Mouse (Mus musculus) liver, embryonic 15.5 days (tissue): ENCODE data around the gene Gamt. TPM values are rescaled to one million over a fixed set of nuclear protein-coding genes. Genes with fewer than 3 reads are reported as not detected.
"Not testable (repeated sequence)": the region's sequence is repeated elsewhere in the genome, so short reads cannot be mapped to it uniquely, and the experiment has no call there.

Experiments
- ATAC-seq: fragments of 200-750 bp; cut with Nextera tagmentation; 2 replicates; pipeline ENCODE4 v1.8.0; 2017; ENCODE audit warnings: moderate number of reproducible peaks, mild to moderate bottlenecking, moderate library complexity; ENCODE audit not compliant: insufficient read depth
- H3K27ac ChIP-seq: fragments of 300-500 bp; sonication (generic); replicated peaks from 2 replicates; pipeline ENCODE4 v1.5.1; 2015; ENCODE audit warnings: mild to moderate bottlenecking, inconsistent platforms
- H3K27me3 ChIP-seq: fragments of 300-500 bp; sonication (generic); 2 replicates; pipeline ENCODE4 v1.6.1; 2015; ENCODE audit warnings: mild to moderate bottlenecking, inconsistent platforms
- H3K36me3 ChIP-seq: fragments of 300-500 bp; sonication (generic); replicated peaks from 2 replicates; pipeline ENCODE4 v1.6.1; 2015; ENCODE audit warnings: moderate library complexity, mild to moderate bottlenecking, inconsistent platforms
- H3K4me1 ChIP-seq: fragments of 300-500 bp; sonication (generic); replicated peaks from 2 replicates; pipeline ENCODE4 v1.6.1; 2015; ENCODE audit warnings: inconsistent platforms
- H3K4me2 ChIP-seq: fragments of 300-500 bp; sonication (generic); 2 replicates; pipeline ENCODE4 v1.6.1; 2015; ENCODE audit warnings: moderate library complexity, mild to moderate bottlenecking, inconsistent platforms
- H3K4me3 ChIP-seq: fragments of 300-500 bp; sonication (generic); replicated peaks from 2 replicates; pipeline ENCODE4 v1.5.1; 2015; ENCODE audit warnings: mild to moderate bottlenecking, inconsistent platforms
- H3K9ac ChIP-seq: fragments of 300-500 bp; sonication (generic); 2 replicates; pipeline ENCODE4 v1.6.1; 2015; ENCODE audit warnings: moderate library complexity, mild to moderate bottlenecking, inconsistent platforms
- H3K9me3 ChIP-seq: fragments of 300-500 bp; sonication (generic); replicated peaks from 2 replicates; pipeline ENCODE4 v1.6.1; 2016; ENCODE audit warnings: inconsistent platforms
- WGBS: fragments of 180-500 bp; shearing (Covaris S2); methylation state at CpG from one replicate; pipeline ENCODE4 v1.1.7; 2015; ENCODE audit warnings: mixed read lengths; ENCODE audit not compliant: insufficient replicate concordance; 5-methylcytosine and 5-hydroxymethylcytosine counted together
- microRNA-seq: library from miRNA; unstranded; fragments of <30 nt; microRNA quantifications from one replicate; pipeline ENCODE4, GENCODE M21; 2016
- polyA plus RNA-seq: library from polyadenylated mRNA; unstranded; fragments of >200 nt; fragmentation: Nextera tagmentation; extraction: Ambion mirVana; gene quantifications from 2 replicates; pipeline ENCODE4 v1.2.1, GENCODE M21; 2015

The Gamt gene
- polyA plus RNA-seq, 1 experiment from 2014 or later, result 112 TPM

DNA sequence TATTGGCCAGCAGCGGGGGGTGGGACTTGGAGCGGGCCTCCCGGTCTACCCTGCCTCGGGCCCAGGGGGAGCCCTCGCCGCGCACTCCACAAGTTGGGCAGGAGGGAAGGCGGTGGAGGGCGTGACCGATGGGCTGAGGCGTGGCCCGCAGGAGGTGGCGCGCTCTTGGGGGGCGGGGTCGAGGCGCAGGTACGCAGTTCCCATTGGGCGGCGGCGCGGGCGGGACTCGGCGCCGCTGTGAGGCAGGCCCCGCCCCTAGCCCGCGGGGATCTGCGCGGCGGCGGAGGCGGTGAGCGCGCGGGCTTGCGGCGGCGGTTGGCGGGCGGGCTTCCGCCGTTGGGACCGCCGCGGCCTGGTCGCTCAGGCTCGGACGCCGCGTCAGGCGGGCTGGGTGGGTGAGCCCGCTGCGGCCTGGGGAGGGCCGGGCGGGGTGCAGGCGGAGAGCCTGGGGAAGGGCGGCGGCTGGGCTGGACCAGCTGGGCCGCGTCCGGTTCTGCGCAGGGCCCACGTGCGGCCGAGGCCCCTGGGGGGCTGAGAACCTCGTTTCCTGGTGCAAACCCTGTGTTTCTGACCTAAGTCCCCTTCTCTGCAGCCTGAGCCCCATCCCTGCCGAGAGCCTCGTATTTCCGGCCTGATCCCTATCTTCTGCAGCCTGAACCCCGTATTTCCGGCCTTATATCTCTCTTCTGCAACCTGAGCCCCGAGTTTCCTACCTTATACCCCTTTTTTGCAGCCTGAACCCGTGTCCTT lies 34.2 kb downstream of the Gamt start, which contains the start of gene Mum1:
Mum1 (plus strand) TSS at position 19 of the 750 bp plus-strand sequence.
- Histone ChIP-seq H3K4me3 (peak within 1 kb of the TSS; percentile 83), H3K27me3 (peaks cover 17% of the 10 kb centered on the region), H3K9ac (peak within 1 kb of the TSS; percentile 84), H3K4me1 (peaks cover 30% of the 10 kb centered on the region), H3K9me3 (no peaks in the 10 kb centered on the region), H3K4me2 (peak within 1 kb of the TSS; percentile 99), H3K36me3 (peaks cover 34% of the 10 kb centered on the region), H3K27ac (peak within 1 kb of the TSS; percentile 91)
- WGBS, result under 1% methylated on average over 75 of the region's 75 CpGs
- peak; percentile 99 for ATAC-seq

DNA sequence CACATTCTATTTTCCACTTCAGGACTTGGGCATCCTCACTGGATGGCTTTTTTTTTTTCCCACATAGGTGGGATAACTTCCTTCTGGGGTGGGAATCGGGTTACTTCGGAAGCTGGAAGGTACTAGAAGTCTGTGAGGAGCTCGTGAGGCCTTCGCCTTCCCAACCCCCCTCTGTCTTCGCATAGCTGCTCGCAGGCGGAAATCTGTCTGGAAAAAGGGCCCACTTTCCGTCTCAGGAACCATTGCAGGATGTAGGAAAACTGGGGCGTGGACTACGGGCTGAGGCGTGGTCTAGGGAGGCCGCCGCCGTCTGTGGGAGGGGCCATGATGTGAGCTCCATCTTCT lies 34.8 kb downstream of the Gamt start:
- no peak for ATAC-seq
- Histone ChIP-seq H3K9me3 (no peaks in the 10 kb centered on the region), H3K4me3 (peak overlapping the region; percentile 83), H3K4me2 (peak overlapping the region; percentile 99), H3K4me1 (peaks cover 30% of the 10 kb centered on the region), H3K27ac (peak overlapping the region; percentile 91), H3K9ac (peak overlapping the region; percentile 37), H3K36me3 (peaks cover 30% of the 10 kb centered on the region), H3K27me3 (peaks cover 21% of the 10 kb centered on the region)
- 4% methylated on average over 14 of the region's 14 CpGs for WGBS

GRCm38 (mm10) chr10:80223137-80223536 lies 37.7 kb downstream of the Gamt start:
- not testable (repeated sequence) for H3K4me2 ChIP-seq, ATAC-seq, H3K9me3 ChIP-seq, H3K36me3 ChIP-seq, H3K4me3 ChIP-seq, H3K27ac ChIP-seq, H3K9ac ChIP-seq
- Histone ChIP-seq H3K4me1 (peaks cover 25% of the 10 kb centered on the region), H3K27me3 (peaks cover 39% of the 10 kb centered on the region)
- WGBS, result 24% methylated on average over 2 of the region's 2 CpGs

DNA sequence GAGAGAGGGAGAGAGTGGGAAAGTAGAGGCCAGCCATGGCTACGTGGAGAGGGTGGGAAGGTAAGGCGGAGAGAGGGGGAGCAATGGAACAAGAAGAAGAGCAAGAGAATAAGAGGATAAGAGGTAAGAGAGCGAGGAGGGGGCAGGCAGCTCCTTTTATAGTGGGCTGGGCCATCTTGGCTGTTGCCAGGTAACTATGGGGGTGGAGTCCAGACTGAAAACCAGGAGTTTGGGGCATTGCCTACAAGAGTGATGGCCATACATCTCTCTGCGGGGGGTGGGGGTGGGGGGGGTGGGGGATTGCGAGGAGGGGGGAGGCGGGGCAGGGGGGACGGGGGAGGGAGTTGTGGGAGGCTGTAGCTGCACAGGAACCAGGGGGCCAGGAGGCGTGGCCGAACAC lies 40.1 kb downstream of the Gamt start:
- Histone ChIP-seq H3K27ac (no peak overlapping the region), H3K9ac (no peak overlapping the region), H3K4me2 (no peak overlapping the region), H3K9me3 (no peaks in the 10 kb centered on the region), H3K4me3 (no peak overlapping the region), H3K27me3 (peaks cover 48% of the 10 kb centered on the region), H3K4me1 (peaks cover 3% of the 10 kb centered on the region), H3K36me3 (no peaks in the 10 kb centered on the region)
- 48% methylated on average over 7 of the region's 9 CpGs for WGBS
- ATAC-seq, result no peak

- Histone ChIP-seq H3K9ac (no peak overlapping the region), H3K27ac (no peak overlapping the region), H3K36me3 (no peaks in the 10 kb centered on the region), H3K27me3 (peaks cover 32% of the 10 kb centered on the region), H3K4me3 (no peak overlapping the region), H3K9me3 (no peaks in the 10 kb centered on the region), H3K4me2 (no peak overlapping the region; the same call in 1 of the 2 replicates), H3K4me1 (peaks cover 5% of the 10 kb centered on the region; the same call in 1 of the 2 replicates)
- 24% methylated on average over 16 of the region's 16 CpGs for WGBS
- ATAC-seq, result no peak
Measured at GRCm38 (mm10) chr10:80215048-80215772, 45.6 kb downstream of the Gamt start.

GRCm38 (mm10) chr10:80211547-80212103 lies 49.2 kb downstream of the Gamt start:
- 59% methylated on average over 7 of the region's 7 CpGs for WGBS
- H3K4me2 ChIP-seq, H3K9ac ChIP-seq: not testable (repeated sequence)

DNA sequence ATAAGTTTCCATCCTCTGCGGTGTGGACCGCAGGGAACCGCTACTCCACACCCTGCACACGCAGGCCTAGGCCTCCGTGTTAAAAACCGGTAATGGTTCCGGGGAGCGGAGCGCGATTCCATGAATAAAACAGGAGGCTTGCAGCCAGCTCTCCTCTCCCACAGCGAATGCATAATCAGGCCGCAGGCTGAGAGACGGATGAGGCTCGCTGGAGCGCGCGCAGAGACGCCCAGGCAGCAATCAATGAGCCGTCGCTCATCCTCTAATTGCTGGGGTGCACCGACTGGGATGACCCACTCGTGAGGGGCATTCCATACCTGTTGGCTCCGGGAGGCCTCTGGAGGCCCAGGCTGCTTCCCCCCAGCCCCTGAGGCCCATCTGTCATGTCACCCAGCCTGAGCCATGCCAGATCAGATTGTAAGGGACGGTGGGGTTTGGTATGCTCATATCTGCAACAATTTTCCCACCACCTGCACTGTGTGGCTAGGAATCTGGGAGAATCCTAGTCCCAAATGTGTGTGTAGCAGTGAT lies 51.9 kb downstream of the Gamt start:
- Histone ChIP-seq H3K27ac (no peak overlapping the region), H3K9ac (no peak overlapping the region), H3K4me2 (no peak overlapping the region), H3K9me3 (no peaks in the 10 kb centered on the region), H3K4me1 (no peaks in the 10 kb centered on the region), H3K36me3 (no peaks in the 10 kb centered on the region), H3K27me3 (peaks cover 39% of the 10 kb centered on the region), H3K4me3 (no peak overlapping the region)
- 41% methylated on average over 24 of the region's 24 CpGs for WGBS
- no peak for ATAC-seq

More at GRCm38 (mm10) chr10:80211547-80212103, 49.2 kb downstream of the Gamt start:
- H3K27me3 ChIP-seq, result peaks cover 37% of the 10 kb centered on the region
- not testable (repeated sequence) for ATAC-seq, H3K9me3 ChIP-seq, H3K36me3 ChIP-seq, H3K4me3 ChIP-seq, H3K4me1 ChIP-seq, H3K27ac ChIP-seq

- no peak overlapping the region for H3K4me3 ChIP-seq
- no peaks in the 10 kb centered on the region for H3K4me1 ChIP-seq
- no peak overlapping the region for H3K4me2 ChIP-seq
- H3K9ac ChIP-seq, result no peak overlapping the region
- H3K27me3 ChIP-seq, result peaks cover 39% of the 10 kb centered on the region
- H3K36me3 ChIP-seq, result no peaks in the 10 kb centered on the region
- H3K9me3 ChIP-seq, result no peaks in the 10 kb centered on the region
- no peak overlapping the region for H3K27ac ChIP-seq
- ATAC-seq, result no peak
- 67% methylated on average over 4 of the region's 4 CpGs for WGBS
Measured at GRCm38 (mm10) chr10:80208248-80208647, 52.6 kb downstream of the Gamt start.

Small RNA genes within 50 kb of the gene (microRNA-seq; reads per million reads assigned to microRNA genes)
- 1.5 reads per million for gene Mir6911

Other genes with a start within 250 kb of the Gamt start
- gene Arhgap45, start 244.4 kb downstream of the Gamt start, polyA plus RNA-seq, result 15.7 and 18.2 TPM in 2 replicates
- gene Polr2e, start 221.2 kb downstream of the Gamt start, polyA plus RNA-seq, result 81.3 and 84.4 TPM in 2 replicates
- gene Gpx4, start 213.8 kb downstream of the Gamt start, polyA plus RNA-seq, result 603 and 658 TPM in 2 replicates
- gene Sbno2, start 155.4 kb downstream of the Gamt start, polyA plus RNA-seq, result 10.4 and 12.3 TPM in 2 replicates
- 16.4 and 21.8 TPM in 2 replicates for gene Stk11, start 145.2 kb downstream of the Gamt start, polyA plus RNA-seq
- 291 and 300 TPM in 2 replicates for gene Atp5d, start 122.4 kb downstream of the Gamt start, polyA plus RNA-seq
- gene Cbarp, start 120.2 kb downstream of the Gamt start, polyA plus RNA-seq, result 0.35 and 0.51 TPM in 2 replicates
- gene Midn, start 112.7 kb downstream of the Gamt start, polyA plus RNA-seq, result 2.9 and 3.1 TPM in 2 replicates
- 13.1 and 17.0 TPM in 2 replicates for gene Cirbp, start 95.0 kb downstream of the Gamt start, polyA plus RNA-seq
- 8.9 and 10.1 TPM in 2 replicates for gene 1600002K03Rik, start 88.1 kb downstream of the Gamt start, polyA plus RNA-seq
- gene Efna2, start 81.5 kb downstream of the Gamt start, polyA plus RNA-seq, result 0.56 and 0.61 TPM in 2 replicates
- 16.6 and 17.0 TPM in 2 replicates for gene Mum1, start 34.6 kb downstream of the Gamt start, polyA plus RNA-seq
- gene Ndufs7, start 11.9 kb downstream of the Gamt start, polyA plus RNA-seq, result 228 and 236 TPM in 2 replicates
- gene Dazap1, start 474 bp upstream of the Gamt start, polyA plus RNA-seq, result 26.0 and 27.2 TPM in 2 replicates
- 501 and 527 TPM in 2 replicates for gene Rps15, start 31.4 kb upstream of the Gamt start, polyA plus RNA-seq
- gene Apc2, start 35.0 kb upstream of the Gamt start, polyA plus RNA-seq, result 0.09 and 0.12 TPM in 2 replicates
- 32.4 and 35.0 TPM in 2 replicates for gene 2310011J03Rik, start 59.5 kb upstream of the Gamt start, polyA plus RNA-seq
- 3.9 and 4.1 TPM in 2 replicates for gene Pcsk4, start 68.5 kb upstream of the Gamt start, polyA plus RNA-seq
- gene Reep6, start 68.9 kb upstream of the Gamt start, polyA plus RNA-seq, result 75.6 and 92.4 TPM in 2 replicates
- gene Adamtsl5, start 87.4 kb upstream of the Gamt start, polyA plus RNA-seq, result 2.2 and 2.3 TPM in 2 replicates
- 0.03 and 0.06 TPM in 2 replicates for gene Plk5, start 95.4 kb upstream of the Gamt start, polyA plus RNA-seq
- 0.78 and 0.92 TPM in 2 replicates for gene Mex3d, start 126.6 kb upstream of the Gamt start, polyA plus RNA-seq
- gene Mbd3, start 138.5 kb upstream of the Gamt start, polyA plus RNA-seq, result 63.2 and 74.5 TPM in 2 replicates
- gene Uqcr11, start 145.8 kb upstream of the Gamt start, polyA plus RNA-seq, result 526 and 581 TPM in 2 replicates
- 52.8 and 59.5 TPM in 2 replicates for gene Tcf3, start 172.6 kb upstream of the Gamt start, polyA plus RNA-seq
- not detected in 2 replicates for gene Onecut3, start 233.8 kb upstream of the Gamt start, polyA plus RNA-seq